1 mouse cellular context compared by ENCODE assay signal in the genomic region with DNA sequence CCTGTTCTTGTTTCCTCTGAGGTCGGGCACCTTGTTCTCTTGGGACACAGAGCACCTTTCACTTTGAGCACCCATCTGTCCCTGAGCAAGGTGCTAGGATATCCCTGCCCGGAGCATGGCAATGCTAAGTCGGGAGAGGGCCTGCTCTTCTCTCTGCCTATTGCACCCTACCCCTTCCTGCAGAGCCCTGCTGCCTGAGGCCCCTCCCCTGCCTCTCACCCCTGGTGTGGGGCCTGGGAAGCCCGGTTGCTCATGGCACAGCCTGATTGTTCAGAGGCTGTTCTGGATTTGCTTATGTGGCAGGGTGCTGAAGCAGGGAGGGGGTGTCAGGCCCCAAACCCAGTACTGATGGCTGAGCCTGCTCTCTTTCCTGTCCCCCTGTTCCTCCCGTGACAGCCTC.
TF ChIP-seq lines count a peak whose summit lies in the region.

No protein-coding gene starts in this region.

TF ChIP-seq in CH12.LX, 34 proteins besides CTCF, POLR2A, EP300 and RAD21:
- no peak for TF ChIP-seq PAX5 (IDR thresholded peaks at IDR 0.05; ENCODE audit: low read length)
- no peak for TF ChIP-seq ZMIZ1 (IDR thresholded peaks at IDR 0.05; ENCODE audit: low read depth, low read length)
- TF ChIP-seq MAZ (IDR thresholded peaks at IDR 0.05; ENCODE audit: low read depth, low read length) = no peak
- TF ChIP-seq MAX (IDR thresholded peaks at IDR 0.05; ENCODE audit: low read length) = no peak
- TF ChIP-seq MXI1 (IDR thresholded peaks at IDR 0.05; ENCODE audit: low read depth, low read length) = 0 out of 2 replicates have a peak, but pooled peaks have one; percentile 10
- TF ChIP-seq TBP (conservative IDR thresholded peaks at IDR 0.05; ENCODE audit: low read depth, low read length) = no peak
- no peak for TF ChIP-seq JUN (IDR thresholded peaks at IDR 0.05; ENCODE audit: insufficient read depth, low read depth, low read length)
- TF ChIP-seq E2F4 (IDR thresholded peaks at IDR 0.05; ENCODE audit: insufficient replicate concordance, low read depth, low read length) = no peak
